Mouse (Mus musculus) stomach, postnatal 0 days (tissue): Measurements from ENCODE around the gene Naaladl2. TPM values are rescaled to one million over a fixed set of nuclear protein-coding genes. Genes with fewer than 3 reads are reported as not detected.

Source experiments
- ATAC-seq: fragments of 200-750 bp; cut with Nextera tagmentation; 2 replicates; pipeline ENCODE4 v1.8.0; 2017; ENCODE audit not compliant: low FRiP score, low TSS enrichment
- DNase-seq: peaks from one replicate; pipeline ENCODE4 v3.0.0-alpha.2; 2016; ENCODE audit warnings: low spot score
- H3K27ac ChIP-seq: fragments of 300-500 bp; sonication (generic); replicated peaks from 2 replicates; pipeline ENCODE4 v1.5.1; 2014; ENCODE audit warnings: mild to moderate bottlenecking, control low read depth
- H3K27me3 ChIP-seq: fragments of 300-500 bp; sonication (generic); 2 replicates; pipeline ENCODE4 v1.6.1; 2014; ENCODE audit warnings: low read length; ENCODE audit not compliant: control insufficient read depth, insufficient read depth
- H3K36me3 ChIP-seq: fragments of 300-500 bp; sonication (generic); 2 replicates; pipeline ENCODE4 v1.6.1; 2014; ENCODE audit warnings: low read length, mixed read lengths; ENCODE audit not compliant: control insufficient read depth, insufficient read depth
- H3K4me1 ChIP-seq: fragments of 300-500 bp; sonication (generic); replicated peaks from 2 replicates; pipeline ENCODE4 v1.6.1; 2014; ENCODE audit warnings: antibody characterized with exemption; ENCODE audit not compliant: control insufficient read depth, insufficient read depth
- H3K4me2 ChIP-seq: fragments of 300-500 bp; sonication (generic); replicated peaks from 2 replicates; pipeline ENCODE4 v1.6.1; 2014; ENCODE audit warnings: low read depth, mild to moderate bottlenecking, control low read depth, moderate library complexity
- H3K4me3 ChIP-seq: fragments of 300-500 bp; sonication (generic); 2 replicates; pipeline ENCODE4 v1.5.1; 2014; ENCODE audit warnings: low read depth, low read length, control low read depth
- H3K9ac ChIP-seq: fragments of 300-500 bp; sonication (generic); 2 replicates; pipeline ENCODE4 v1.6.1; 2014; ENCODE audit warnings: mild to moderate bottlenecking, low read length, control low read depth, mixed read lengths
- H3K9me3 ChIP-seq: fragments of 300-500 bp; sonication (generic); 2 replicates; pipeline ENCODE4 v1.6.1; 2016; ENCODE audit warnings: low read length; ENCODE audit not compliant: control insufficient read depth
- CTCF ChIP-seq: IDR thresholded peaks from 2 replicates; pipeline ENCODE4 v1.5.1; 2016; ENCODE audit warnings: antibody characterized with exemption, low read depth, mild to moderate bottlenecking, moderate library complexity
- EP300 ChIP-seq: optimal IDR thresholded peaks from 2 replicates; pipeline ENCODE3; 2016; ENCODE audit warnings: antibody characterized with exemption
- WGBS: fragments of 180-500 bp; shearing (Covaris S2); extraction: QIAGEN DNeasy Blood & Tissue Kit; methylation state at CpG from one replicate; pipeline ENCODE4 v1.1.7; 2014; 5-methylcytosine and 5-hydroxymethylcytosine counted together
- polyA plus RNA-seq: library from polyadenylated mRNA; unstranded; fragments of >200 nt; fragmentation: Nextera tagmentation; extraction: Ambion mirVana; gene quantifications from 2 replicates; pipeline ENCODE4 v1.2.1, GENCODE M21; 2015

Gene Naaladl2
- 5.3 and 5.9 TPM in 2 replicates for polyA plus RNA-seq

- Histone ChIP-seq H3K4me1 (no peaks in the 10 kb centered on the region), H3K27ac (peak within 1 kb of the TSS; percentile 78), H3K4me2 (peak within 1 kb of the TSS; percentile 59), H3K9ac (peak within 1 kb of the TSS; percentile 81), H3K9me3 (no peaks in the 10 kb centered on the region), H3K36me3 (no peaks in the 10 kb centered on the region), H3K27me3 (no peaks in the 10 kb centered on the region), H3K4me3 (peak within 1 kb of the TSS; percentile 73)
- ATAC-seq (peak; percentile 91), DNase-seq (peak; percentile 63)
- WGBS = under 1% methylated on average over 78 of the region's 93 CpGs
- TF ChIP-seq CTCF (peak; percentile 44; the same call in 1 of the 2 replicates), EP300 (no peak)
These were observed at the start of gene Naaladl2 for GRCm38 (mm10) chr3:25143555-25144311. TSS of gene Naaladl2 (minus strand) at chr3:25144261.

GRCm38 (mm10) chr3:25151721-25152120 is 7.7 kb upstream of the Naaladl2 start:
- no peak for TF ChIP-seq CTCF
- no peak for TF ChIP-seq EP300
- Histone ChIP-seq H3K9ac (no peak overlapping the region), H3K27ac (no peak overlapping the region), H3K4me3 (no peak overlapping the region), H3K9me3 (0 out of 2 replicates have a peak, but pooled peaks cover 4% of the 10 kb centered on the region), H3K27me3 (no peaks in the 10 kb centered on the region), H3K4me1 (no peaks in the 10 kb centered on the region), H3K4me2 (no peak overlapping the region), H3K36me3 (no peaks in the 10 kb centered on the region)
- 88% methylated on average over 13 of the region's 13 CpGs for WGBS
- ATAC-seq = no peak
- DNase-seq = no peak

- Histone ChIP-seq H3K36me3 (no peaks in the 10 kb centered on the region), H3K4me2 (no peak overlapping the region), H3K9ac (no peak overlapping the region), H3K4me3 (no peak overlapping the region), H3K4me1 (no peaks in the 10 kb centered on the region), H3K9me3 (0 out of 2 replicates have a peak, but pooled peaks cover 4% of the 10 kb centered on the region), H3K27ac (no peak overlapping the region), H3K27me3 (no peaks in the 10 kb centered on the region)
- ATAC-seq (no peak), DNase-seq (no peak)
- TF ChIP-seq CTCF (no peak), EP300 (no peak)
These were observed 3.2 kb upstream of the Naaladl2 start for GRCm38 (mm10) chr3:25147271-25147670.

GRCm38 (mm10) chr3:25144961-25145697 is 1.1 kb upstream of the Naaladl2 start:
- Histone ChIP-seq H3K9me3 (no peaks in the 10 kb centered on the region), H3K27me3 (no peaks in the 10 kb centered on the region), H3K9ac (no peak overlapping the region), H3K4me2 (no peak overlapping the region), H3K36me3 (no peaks in the 10 kb centered on the region), H3K27ac (no peak overlapping the region), H3K4me3 (no peak overlapping the region), H3K4me1 (no peaks in the 10 kb centered on the region)
- WGBS = 36% methylated on average over 8 of the region's 8 CpGs
- ATAC-seq = no peak
- no peak for DNase-seq
- TF ChIP-seq EP300 (no peak), CTCF (no peak)

GRCm38 (mm10) chr3:25143111-25143510 is 950 bp downstream of the Naaladl2 start:
- H3K36me3 ChIP-seq = no peaks in the 10 kb centered on the region
- peak overlapping the region; percentile 73 for H3K4me3 ChIP-seq
- TF ChIP-seq EP300 = no peak
- no peak for TF ChIP-seq CTCF
- peak overlapping the region; percentile 81 for H3K9ac ChIP-seq
- peak overlapping the region; percentile 59 for H3K4me2 ChIP-seq
- no peaks in the 10 kb centered on the region for H3K9me3 ChIP-seq
- peak overlapping the region; percentile 78; the same call in 1 of the 2 replicates for H3K27ac ChIP-seq
- 39% methylated on average over 6 of the region's 6 CpGs for WGBS
- ATAC-seq (no peak), DNase-seq (no peak)
- no peaks in the 10 kb centered on the region for H3K27me3 ChIP-seq
- H3K4me1 ChIP-seq = no peaks in the 10 kb centered on the region
